Mouse (Mus musculus) C2C12 (cell line): Measurements from ENCODE around the gene Gng13. TPM values are rescaled to one million over a fixed set of nuclear protein-coding genes. Genes with fewer than 3 reads are reported as not detected.

Source experiments
- H3K27me3 ChIP-seq: one replicate; pipeline ENCODE4 v1.6.1; 2011; ENCODE audit not compliant: control insufficient read depth, insufficient read depth, insufficient read length
- H3K36me3 ChIP-seq: one replicate; pipeline ENCODE4 v1.6.1; 2011; ENCODE audit not compliant: control insufficient read depth, insufficient read depth
- H3K4me3 ChIP-seq: one replicate; pipeline ENCODE4 v1.5.1; 2011; ENCODE audit warnings: mild to moderate bottlenecking, control low read depth; ENCODE audit not compliant: poor library complexity, insufficient read depth, severe bottlenecking
- H3K79me2 ChIP-seq: one replicate; pipeline ENCODE4 v1.6.1; 2011; ENCODE audit not compliant: control insufficient read depth, insufficient read depth
- H3K79me3 ChIP-seq: one replicate; pipeline ENCODE4 v1.6.1; 2011; ENCODE audit warnings: low read depth, control low read depth
- H3ac ChIP-seq: one replicate; pipeline ENCODE3; 2011; ENCODE audit warnings: low read depth; ENCODE audit not compliant: control insufficient read depth, insufficient read length
- CEBPB ChIP-seq: IDR thresholded peaks from one replicate; pipeline ENCODE4 v1.6.1; 2011; ENCODE audit warnings: low read depth, mild to moderate bottlenecking, control low read depth, moderate library complexity
- CTCF ChIP-seq: IDR thresholded peaks from one replicate; pipeline ENCODE4 v1.5.1; 2011; ENCODE audit not compliant: control insufficient read depth, insufficient read depth, insufficient read length
- FOSL1 ChIP-seq: IDR thresholded peaks from one replicate; pipeline ENCODE4 v1.8.0; 2011; ENCODE audit warnings: mild to moderate bottlenecking, low read length; ENCODE audit not compliant: poor library complexity, insufficient read depth, severe bottlenecking
- MAX ChIP-seq: IDR thresholded peaks from one replicate; pipeline ENCODE4 v1.6.1; 2011; ENCODE audit warnings: mild to moderate bottlenecking, control low read depth
- MYOD1 ChIP-seq: IDR thresholded peaks from one replicate; pipeline ENCODE4 v1.6.1; 2011; ENCODE audit warnings: low read depth; ENCODE audit not compliant: control insufficient read depth, insufficient read length
- MYOG ChIP-seq: IDR thresholded peaks from one replicate; pipeline ENCODE4 v1.6.1; 2011; ENCODE audit not compliant: control insufficient read depth, insufficient read length; ENCODE audit errors: extremely low read depth
- USF1 ChIP-seq: IDR thresholded peaks from one replicate; pipeline ENCODE4 v1.6.1; 2011; ENCODE audit warnings: low read depth, mild to moderate bottlenecking, control low read depth, moderate library complexity
- polyA plus RNA-seq: library from polyadenylated mRNA; unstranded; fragments of >200 nt; fragmentation: generic; extraction: Trizol; gene quantifications from one replicate; pipeline ENCODE4 v1.2.1, GENCODE M21; 2012; ENCODE audit warnings: missing spikeins

The Gng13 gene
- polyA plus RNA-seq, 1 experiment = not detected

- no peak overlapping the region for H3ac ChIP-seq
- H3K79me3 ChIP-seq = no peaks in the 10 kb centered on the region
- H3K79me2 ChIP-seq = no peaks in the 10 kb centered on the region
- TF ChIP-seq USF1 (no peak), MYOG (no peak), FOSL1 (no peak), MYOD1 (no peak), CEBPB (no peak)
- H3K4me3 ChIP-seq = no peak overlapping the region
- peaks cover 56% of the 10 kb centered on the region for H3K27me3 ChIP-seq
- H3K36me3 ChIP-seq = no peaks in the 10 kb centered on the region
These were observed 35.3 kb upstream of the Gng13 start for GRCm38 (mm10) chr17:25681636-25682035.

DNA sequence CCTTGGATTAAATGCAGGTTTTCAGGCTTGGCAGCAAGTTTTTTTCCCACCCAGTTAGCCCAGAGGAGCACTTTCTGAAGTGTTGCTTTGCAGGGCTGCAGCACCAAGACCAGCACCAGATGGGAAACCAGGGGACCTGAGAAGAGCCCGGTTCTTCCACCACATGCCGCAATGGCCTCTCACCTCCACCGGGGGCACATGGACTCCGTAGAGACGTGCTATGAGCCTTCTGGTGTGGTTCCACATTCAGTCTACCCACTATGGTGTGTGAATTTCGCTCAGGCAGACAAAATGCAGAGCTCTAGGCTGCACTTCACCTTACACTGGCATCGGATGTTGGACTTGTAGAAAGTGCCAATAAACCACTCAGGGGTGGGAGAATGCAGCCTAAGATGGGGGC lies 30.6 kb upstream of the Gng13 start:
- Histone ChIP-seq H3K79me2 (no peaks in the 10 kb centered on the region), H3K79me3 (no peaks in the 10 kb centered on the region), H3K27me3 (peaks cover 46% of the 10 kb centered on the region), H3K36me3 (no peaks in the 10 kb centered on the region), H3K4me3 (no peak overlapping the region), H3ac (no peak overlapping the region)
- TF ChIP-seq CTCF (no peak), FOSL1 (no peak), MYOD1 (no peak), MYOG (no peak), CEBPB (no peak), MAX (no peak), USF1 (no peak)

GRCm38 (mm10) chr17:25688922-25689321 lies 28.0 kb upstream of the Gng13 start:
- no peak overlapping the region for H3K4me3 ChIP-seq
- TF ChIP-seq MYOD1 = peak; percentile 68
- no peak for TF ChIP-seq MAX
- no peaks in the 10 kb centered on the region for H3K79me3 ChIP-seq
- H3K79me2 ChIP-seq = no peaks in the 10 kb centered on the region
- H3K27me3 ChIP-seq = peaks cover 34% of the 10 kb centered on the region
- H3ac ChIP-seq = no peak overlapping the region
- H3K36me3 ChIP-seq = no peaks in the 10 kb centered on the region

- H3K36me3 ChIP-seq = no peaks in the 10 kb centered on the region
- H3K79me2 ChIP-seq = no peaks in the 10 kb centered on the region
- H3K27me3 ChIP-seq = peaks cover 9% of the 10 kb centered on the region
- TF ChIP-seq MYOG (no peak), FOSL1 (no peak), MAX (no peak), USF1 (no peak), CTCF (no peak), MYOD1 (no peak), CEBPB (no peak)
- no peak overlapping the region for H3ac ChIP-seq
- no peaks in the 10 kb centered on the region for H3K79me3 ChIP-seq
- H3K4me3 ChIP-seq = no peak overlapping the region
These were observed 20.7 kb upstream of the Gng13 start for GRCm38 (mm10) chr17:25696263-25696662.

DNA sequence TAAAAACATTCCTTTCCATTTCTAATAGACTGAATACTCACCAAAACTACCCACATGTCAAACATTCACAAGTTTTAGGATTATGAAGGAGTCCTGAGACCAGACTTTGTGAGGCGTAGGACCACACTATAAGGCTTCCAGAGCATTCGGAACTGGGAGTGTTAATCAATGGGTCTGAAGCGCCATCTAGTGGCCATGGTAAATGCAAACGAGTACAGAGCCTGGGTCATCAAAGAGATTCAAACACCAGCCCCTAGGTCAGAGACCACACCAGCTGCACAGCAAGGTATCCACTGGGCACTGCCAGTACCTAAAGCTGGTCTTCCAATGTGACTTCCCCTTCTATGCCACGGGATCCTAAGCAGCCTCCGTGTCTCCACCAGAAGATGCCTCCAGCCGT lies 18.5 kb upstream of the Gng13 start:
- H3K79me2 ChIP-seq = no peaks in the 10 kb centered on the region
- TF ChIP-seq CTCF (peak; percentile 37), FOSL1 (no peak), MAX (no peak), MYOD1 (no peak), USF1 (no peak), CEBPB (no peak), MYOG (no peak)
- no peak overlapping the region for H3K4me3 ChIP-seq
- peaks cover 15% of the 10 kb centered on the region for H3K27me3 ChIP-seq
- H3ac ChIP-seq = no peak overlapping the region
- H3K36me3 ChIP-seq = no peaks in the 10 kb centered on the region
- H3K79me3 ChIP-seq = no peaks in the 10 kb centered on the region

GRCm38 (mm10) chr17:25700863-25701496 lies 16.0 kb upstream of the Gng13 start:
- Histone ChIP-seq H3ac (no peak overlapping the region), H3K27me3 (peaks cover 15% of the 10 kb centered on the region), H3K4me3 (no peak overlapping the region), H3K79me3 (no peaks in the 10 kb centered on the region), H3K36me3 (no peaks in the 10 kb centered on the region), H3K79me2 (no peaks in the 10 kb centered on the region)
- no peak for TF ChIP-seq FOSL1
